Mouse (Mus musculus) kidney, embryonic 16.5 days (tissue): Measurements from ENCODE around the gene Mast4. TPM values are rescaled to one million over a fixed set of nuclear protein-coding genes. Genes with fewer than 3 reads are reported as not detected.
A peak's percentile ranks its signal among the peaks of the same experiment; 100 is the strongest.

Experiments used
- ATAC-seq: fragments of 200-750 bp; cut with Nextera tagmentation; 2 replicates; pipeline ENCODE4 v1.8.0; 2017; ENCODE audit warnings: moderate TSS enrichment; ENCODE audit not compliant: low FRiP score, low TSS enrichment
- H3K27ac ChIP-seq: fragments of 300-500 bp; sonication (generic); 2 replicates; pipeline ENCODE4 v1.5.1; 2014; ENCODE audit warnings: low read length
- H3K27me3 ChIP-seq: fragments of 300-500 bp; sonication (generic); 2 replicates; pipeline ENCODE4 v1.6.1; 2014; ENCODE audit warnings: low read length, control low read depth, mixed read lengths; ENCODE audit not compliant: insufficient read depth
- H3K36me3 ChIP-seq: fragments of 300-500 bp; sonication (generic); 2 replicates; pipeline ENCODE4 v1.6.1; 2014; ENCODE audit warnings: low read length, control low read depth, mixed read lengths; ENCODE audit not compliant: insufficient read depth
- H3K4me1 ChIP-seq: fragments of 300-500 bp; sonication (generic); 2 replicates; pipeline ENCODE4 v1.6.1; 2014; ENCODE audit warnings: low read length, control low read depth, mixed read lengths; ENCODE audit not compliant: insufficient read depth
- H3K4me2 ChIP-seq: fragments of 300-500 bp; sonication (generic); replicated peaks from 2 replicates; pipeline ENCODE4 v1.6.1; 2014; ENCODE audit warnings: low read depth, low read length
- H3K4me3 ChIP-seq: fragments of 300-500 bp; sonication (generic); 2 replicates; pipeline ENCODE4 v1.5.1; 2014; ENCODE audit warnings: mild to moderate bottlenecking, low read length
- H3K9ac ChIP-seq: fragments of 300-500 bp; sonication (generic); replicated peaks from 2 replicates; pipeline ENCODE4 v1.6.1; 2014; ENCODE audit warnings: low read length
- H3K9me3 ChIP-seq: fragments of 300-500 bp; sonication (generic); 2 replicates; pipeline ENCODE4 v1.6.1; 2016; ENCODE audit warnings: low read length, control low read depth
- WGBS: fragments of 180-500 bp; shearing (Covaris S2); extraction: QIAGEN DNeasy Blood & Tissue Kit; methylation state at CpG from one replicate; pipeline ENCODE4 v1.1.7; 2014; 5-methylcytosine and 5-hydroxymethylcytosine counted together
- polyA plus RNA-seq: library from polyadenylated mRNA; unstranded; fragments of >200 nt; fragmentation: Nextera tagmentation; extraction: Ambion mirVana; gene quantifications from 2 replicates; pipeline ENCODE4 v1.2.1, GENCODE M21; 2015

Gene Mast4
- polyA plus RNA-seq, 1 experiment from 2014 or later = 19.9 TPM

DNA sequence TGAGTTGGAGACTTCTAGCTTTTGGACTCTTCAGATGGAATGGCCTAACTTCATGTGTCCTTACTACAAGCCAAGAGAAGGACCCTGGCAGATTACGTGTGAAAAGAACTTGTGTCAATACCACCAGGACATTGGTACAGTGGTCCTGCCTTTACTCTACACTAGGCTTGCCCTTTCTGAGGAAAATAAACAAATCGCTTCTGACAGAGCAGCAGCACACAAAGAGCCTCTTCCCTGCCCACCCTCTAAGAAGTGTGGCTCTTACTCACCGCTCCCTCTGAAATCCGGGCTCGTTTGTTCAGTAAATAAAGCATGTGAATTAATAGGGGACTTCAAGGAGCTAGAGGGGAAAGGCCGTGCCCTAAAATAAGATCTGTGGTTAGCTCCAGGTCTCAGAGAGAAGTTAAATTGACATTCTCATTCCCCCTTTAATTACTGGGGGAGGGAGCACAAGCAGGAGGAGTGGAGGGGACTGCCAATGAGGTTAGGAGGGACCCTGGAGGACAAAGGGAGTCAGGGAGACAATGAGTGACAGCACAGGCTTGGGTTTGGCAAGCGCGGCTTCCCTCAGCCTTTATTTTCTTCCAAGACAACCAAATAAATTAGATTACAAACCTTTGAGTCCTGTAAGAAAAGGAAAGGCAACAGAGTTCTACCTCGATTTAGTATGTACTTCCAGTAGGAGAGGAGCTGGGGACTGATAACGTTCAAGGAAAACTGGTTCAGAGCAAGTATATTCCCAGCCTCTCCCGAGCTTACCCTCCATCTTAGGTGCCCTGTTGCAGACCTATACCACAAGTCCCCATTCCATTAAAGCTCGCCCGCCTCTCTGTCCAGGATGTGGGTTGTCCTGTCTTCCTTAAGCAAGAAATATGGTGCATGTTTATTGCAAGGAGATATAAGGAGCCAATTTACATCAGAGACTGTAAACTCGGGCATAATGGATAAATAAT lies 85.9 kb downstream of the Mast4 start:
- peak; percentile 59; the same call in 1 of the 2 replicates for ATAC-seq
- Histone ChIP-seq H3K27ac (no peak overlapping the region), H3K4me2 (no peak overlapping the region), H3K4me3 (no peak overlapping the region), H3K9me3 (no peaks in the 10 kb centered on the region), H3K4me1 (peaks cover 17% of the 10 kb centered on the region), H3K9ac (no peak overlapping the region), H3K36me3 (no peaks in the 10 kb centered on the region), H3K27me3 (no peaks in the 10 kb centered on the region)
- WGBS = 29% methylated on average over 14 of the region's 14 CpGs

DNA sequence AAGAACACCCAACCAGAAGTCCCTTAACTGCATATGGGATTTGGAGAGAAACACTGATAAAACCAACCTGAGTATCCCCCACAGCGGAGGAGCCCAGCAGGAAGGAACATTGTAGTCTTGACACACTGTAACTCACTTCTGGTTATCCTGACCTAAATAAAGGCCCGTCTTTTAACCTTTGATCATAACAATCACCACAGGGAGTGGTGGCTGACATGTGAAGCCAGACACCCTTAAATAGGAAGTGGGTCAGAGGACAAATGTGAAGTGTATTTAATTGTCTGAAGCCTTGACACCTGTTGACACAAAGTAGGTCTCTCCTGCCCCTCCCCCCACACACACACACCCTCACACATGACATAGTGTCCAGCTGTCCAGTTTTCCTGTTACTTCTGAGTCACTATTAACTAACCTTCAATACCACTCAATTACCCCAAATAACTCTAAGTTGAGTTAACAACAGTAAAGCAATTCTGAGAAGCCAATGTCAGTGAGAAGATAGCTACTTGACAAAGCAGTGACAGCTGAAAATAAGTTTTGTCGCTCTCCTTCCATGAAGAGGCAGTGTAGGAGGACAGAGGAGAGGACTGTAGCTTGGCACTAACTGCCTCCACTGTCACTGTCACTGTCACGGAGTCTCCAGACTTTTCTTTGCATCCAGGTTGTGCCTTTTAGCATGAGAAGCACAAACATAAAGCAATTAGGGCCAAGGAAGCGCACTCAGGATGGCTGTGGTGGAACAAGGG lies 87.2 kb downstream of the Mast4 start:
- ATAC-seq = no peak
- Histone ChIP-seq H3K36me3 (no peaks in the 10 kb centered on the region), H3K4me2 (no peak overlapping the region), H3K4me3 (no peak overlapping the region), H3K9ac (no peak overlapping the region), H3K9me3 (no peaks in the 10 kb centered on the region), H3K4me1 (peaks cover 17% of the 10 kb centered on the region), H3K27ac (no peak overlapping the region), H3K27me3 (no peaks in the 10 kb centered on the region)
- WGBS = 67% methylated on average over 5 of the region's 5 CpGs

DNA sequence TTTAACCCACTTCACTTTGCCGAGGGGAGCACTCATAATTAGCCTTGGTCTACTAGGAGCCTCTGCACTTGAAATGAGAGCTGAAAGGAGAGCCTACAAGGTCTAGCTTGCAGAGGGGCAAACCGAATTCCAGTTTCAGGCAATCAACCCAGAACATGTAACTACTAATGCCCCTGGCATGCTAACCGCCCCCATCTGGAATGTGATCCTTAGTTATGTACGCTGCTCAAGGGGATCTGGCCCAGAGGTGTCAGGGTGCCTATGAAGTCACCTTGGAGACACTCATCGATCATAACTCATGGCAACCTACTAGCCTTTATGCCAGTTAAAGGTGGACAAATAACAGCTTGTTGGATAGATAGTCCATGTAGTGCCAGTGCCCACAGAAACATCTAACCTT lies 88.9 kb downstream of the Mast4 start:
- Histone ChIP-seq H3K36me3 (no peaks in the 10 kb centered on the region), H3K9me3 (no peaks in the 10 kb centered on the region), H3K9ac (no peak overlapping the region), H3K4me3 (no peak overlapping the region), H3K27ac (no peak overlapping the region), H3K27me3 (no peaks in the 10 kb centered on the region), H3K4me2 (no peak overlapping the region), H3K4me1 (peaks cover 17% of the 10 kb centered on the region)
- no peak for ATAC-seq
- 85% methylated on average over 5 of the region's 5 CpGs for WGBS

DNA sequence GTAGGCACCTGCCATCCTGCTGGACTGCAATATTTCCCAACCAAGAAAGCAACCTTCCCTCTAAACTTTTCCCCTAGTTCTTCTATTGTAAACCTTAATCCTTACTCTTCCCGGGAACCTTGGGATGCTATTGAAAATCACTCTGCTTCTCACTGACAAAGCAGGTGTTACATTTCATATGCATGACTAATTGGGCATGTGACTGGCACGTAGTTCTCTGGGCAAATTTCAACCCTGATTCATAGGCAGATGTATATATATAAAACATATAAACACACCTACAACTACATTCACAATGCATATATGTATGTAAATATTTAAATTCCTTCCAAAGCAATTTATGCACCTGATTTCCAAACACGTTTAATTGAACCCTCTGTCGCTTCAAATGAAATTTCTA lies 90.2 kb downstream of the Mast4 start:
- ATAC-seq = no peak
- no peak overlapping the region for H3K4me2 ChIP-seq
- H3K4me1 ChIP-seq = peaks cover 16% of the 10 kb centered on the region
- no peaks in the 10 kb centered on the region for H3K36me3 ChIP-seq
- no peaks in the 10 kb centered on the region for H3K9me3 ChIP-seq
- peak overlapping the region; percentile 60 for H3K27ac ChIP-seq
- H3K27me3 ChIP-seq = no peaks in the 10 kb centered on the region
- WGBS = 60% methylated on average over 4 of the region's 4 CpGs
- H3K4me3 ChIP-seq = no peak overlapping the region
- H3K9ac ChIP-seq = no peak overlapping the region

DNA sequence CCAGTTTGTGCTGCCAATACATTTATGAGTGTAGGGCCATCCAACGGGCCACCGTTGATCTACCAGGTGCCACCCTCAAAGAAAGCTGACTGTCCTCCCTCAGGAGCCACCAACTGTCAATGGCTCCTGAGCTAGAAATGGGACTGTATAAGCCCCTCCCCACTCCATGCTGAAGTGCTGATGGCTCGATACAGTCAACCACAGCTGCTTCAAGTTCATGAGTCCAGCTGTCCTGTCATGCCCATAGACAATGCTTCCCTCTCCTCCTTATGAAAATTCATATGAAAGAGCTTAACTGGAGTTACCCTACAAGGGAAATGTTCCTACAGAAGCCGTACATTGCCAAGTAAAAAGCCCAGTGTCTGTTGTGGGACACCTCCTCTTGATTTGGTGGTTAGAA lies 93.2 kb downstream of the Mast4 start:
- H3K9ac ChIP-seq = no peak overlapping the region
- H3K27ac ChIP-seq = no peak overlapping the region
- WGBS = 84% methylated on average over 4 of the region's 4 CpGs
- H3K36me3 ChIP-seq = no peaks in the 10 kb centered on the region
- ATAC-seq = no peak
- H3K4me3 ChIP-seq = no peak overlapping the region
- peaks cover 6% of the 10 kb centered on the region for H3K4me1 ChIP-seq
- no peak overlapping the region for H3K4me2 ChIP-seq
- no peaks in the 10 kb centered on the region for H3K27me3 ChIP-seq
- H3K9me3 ChIP-seq = no peaks in the 10 kb centered on the region

DNA sequence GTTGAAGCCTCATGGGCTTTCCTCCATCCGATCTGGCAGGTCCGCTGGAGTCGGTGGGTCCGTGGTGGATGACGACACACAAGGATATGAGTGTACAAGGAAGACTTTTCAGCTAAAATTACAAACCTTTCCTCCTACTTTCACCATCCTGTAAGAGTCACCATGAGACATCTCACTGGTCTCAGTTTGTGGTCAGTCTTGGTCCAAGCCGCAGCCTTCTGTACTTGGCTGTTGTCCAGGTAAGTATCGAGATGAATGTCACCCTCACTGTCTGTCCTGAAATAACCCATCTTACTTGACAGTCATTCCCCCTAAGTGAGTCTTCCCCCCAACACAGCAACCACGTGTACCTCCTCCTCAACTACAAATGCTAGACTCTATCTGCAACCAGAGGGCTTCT lies 94.6 kb downstream of the Mast4 start:
- no peaks in the 10 kb centered on the region for H3K9me3 ChIP-seq
- no peak overlapping the region for H3K4me3 ChIP-seq
- ATAC-seq = no peak
- H3K9ac ChIP-seq = no peak overlapping the region
- H3K4me2 ChIP-seq = no peak overlapping the region
- H3K36me3 ChIP-seq = no peaks in the 10 kb centered on the region
- H3K27ac ChIP-seq = no peak overlapping the region
- no peaks in the 10 kb centered on the region for H3K27me3 ChIP-seq
- peaks cover 3% of the 10 kb centered on the region for H3K4me1 ChIP-seq
- 89% methylated on average over 8 of the region's 8 CpGs for WGBS

DNA sequence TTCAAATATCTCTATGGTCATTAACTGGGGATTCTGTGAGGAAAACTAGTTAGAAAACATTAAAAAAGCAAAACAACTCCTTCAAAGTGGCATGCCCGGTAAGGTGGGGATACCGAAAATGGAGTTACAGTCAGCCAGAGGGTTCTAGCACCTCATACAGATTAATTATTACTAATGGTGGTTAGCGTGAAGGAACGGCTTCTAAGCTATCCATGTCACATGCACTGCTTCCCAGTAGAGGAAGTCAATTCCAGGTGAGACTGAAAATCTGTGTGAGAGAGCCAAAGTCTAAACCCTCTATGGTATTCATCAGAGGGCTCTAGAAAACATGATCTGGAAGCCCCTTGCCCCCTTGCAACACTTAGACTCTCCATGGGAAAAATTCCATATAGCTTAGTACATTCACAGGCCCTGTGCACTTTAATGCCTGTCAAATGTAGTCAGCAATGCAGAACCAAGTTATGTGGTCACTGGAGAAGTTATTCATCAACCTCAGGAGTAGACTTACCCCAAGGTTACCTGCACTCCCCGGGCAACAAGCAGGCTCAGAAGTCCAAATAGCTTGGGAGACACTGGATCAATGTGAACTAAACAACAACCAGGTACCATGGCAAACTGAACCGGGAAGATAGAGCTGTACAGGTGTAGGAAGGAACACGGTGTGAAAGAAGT lies 96.1 kb downstream of the Mast4 start:
- Histone ChIP-seq H3K9ac (0 out of 2 replicates have a peak overlapping the region, but pooled peaks have one; percentile 20), H3K27me3 (no peaks in the 10 kb centered on the region), H3K4me1 (no peaks in the 10 kb centered on the region), H3K36me3 (no peaks in the 10 kb centered on the region), H3K9me3 (no peaks in the 10 kb centered on the region), H3K27ac (peak overlapping the region; percentile 88), H3K4me3 (no peak overlapping the region), H3K4me2 (peak overlapping the region; percentile 30; the same call in 1 of the 2 replicates)
- ATAC-seq = peak; percentile 90
- WGBS = 68% methylated on average over 7 of the region's 7 CpGs

DNA sequence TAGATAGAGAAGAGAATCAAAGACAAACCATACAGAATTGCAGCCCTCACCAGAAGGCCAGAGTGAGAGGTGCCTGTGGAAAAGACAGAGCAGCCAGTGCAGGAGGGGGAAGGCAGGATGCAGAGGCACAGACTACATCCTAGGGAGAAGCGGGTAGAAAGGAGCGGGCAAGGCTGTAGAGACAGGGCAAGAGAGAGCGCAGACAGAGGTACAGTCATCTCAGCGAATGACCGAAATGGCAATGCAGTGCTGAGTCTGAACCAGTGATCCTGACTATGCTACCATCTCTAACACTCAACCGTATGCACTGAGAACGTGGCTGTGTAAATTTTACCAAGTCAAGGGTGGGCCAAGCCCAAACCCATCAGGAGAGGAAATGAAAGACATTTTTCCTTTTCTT lies 102.1 kb downstream of the Mast4 start:
- WGBS = 93% methylated on average over 7 of the region's 7 CpGs
- Histone ChIP-seq H3K4me1 (no peaks in the 10 kb centered on the region), H3K27ac (no peak overlapping the region), H3K9ac (no peak overlapping the region), H3K4me3 (no peak overlapping the region), H3K4me2 (no peak overlapping the region), H3K36me3 (no peaks in the 10 kb centered on the region), H3K9me3 (no peaks in the 10 kb centered on the region), H3K27me3 (no peaks in the 10 kb centered on the region)
- ATAC-seq = no peak

DNA sequence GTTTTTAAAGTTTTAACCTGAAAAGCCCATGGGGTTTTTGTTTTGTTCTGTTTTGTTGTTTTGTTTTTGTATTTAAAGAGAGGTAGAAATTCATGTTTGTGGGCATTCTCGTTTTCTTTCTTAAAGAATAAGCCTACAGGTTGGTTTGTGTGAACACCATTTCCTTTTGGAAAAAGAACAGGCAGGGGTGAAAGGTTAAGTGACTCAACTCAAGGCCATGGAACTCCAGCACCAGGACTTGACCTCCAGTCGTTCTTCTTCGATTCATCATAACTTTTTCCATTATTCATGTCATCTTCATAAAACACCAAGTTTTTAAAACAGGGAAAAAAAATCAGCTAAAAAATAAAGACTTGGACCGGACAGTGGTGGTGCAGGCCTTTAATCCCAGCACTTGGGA lies 105.2 kb downstream of the Mast4 start:
- 79% methylated on average over 4 of the region's 4 CpGs for WGBS
- no peak overlapping the region for H3K27ac ChIP-seq
- no peak overlapping the region for H3K9ac ChIP-seq
- peaks cover 17% of the 10 kb centered on the region for H3K4me1 ChIP-seq
- H3K36me3 ChIP-seq = no peaks in the 10 kb centered on the region
- no peak overlapping the region for H3K4me2 ChIP-seq
- H3K27me3 ChIP-seq = no peaks in the 10 kb centered on the region
- H3K9me3 ChIP-seq = no peaks in the 10 kb centered on the region
- no peak for ATAC-seq
- no peak overlapping the region for H3K4me3 ChIP-seq
